In genomic region chr2:160348796-160349195, GRCm38 (mm10) we compare ENCODE assay signal across 18 mouse cellular contexts. TPM values are rescaled to one million over a fixed set of nuclear protein-coding genes. Genes with fewer than 3 reads are reported as not detected.
DNase-seq lines count a peak whose midpoint lies in the region; ATAC-seq and TF ChIP-seq lines count a peak whose summit lies in the region.
"Had no signal": no experiment of that assay in that cellular context is flagged by ENCODE, and none has a peak within 500 bp of the region (broad histone marks: within the 10 kb centered on the region; RNA-seq: fewer than 3 reads in every experiment).

No protein-coding gene starts in this region.

- no peak overlapping the region for H3K9ac ChIP-seq in forebrain, embryonic 15.5 days (replicated peaks)
- H3K9ac ChIP-seq in embryonic facial prominence, embryonic 11.5 days (replicated peaks; ENCODE audit: low read length) = no peak overlapping the region
- H3K9ac ChIP-seq in liver, embryonic 11.5 days (ENCODE audit: low read depth, low read length) = no peak overlapping the region
- H3K9ac ChIP-seq: midbrain, embryonic 13.5 days; neural tube, embryonic 12.5 days had no signal

- H3K27me3 ChIP-seq in forebrain, embryonic 10.5 days (ENCODE audit: poor library complexity, severe bottlenecking) = no peaks in the 10 kb centered on the region; the same call in 1 of the 2 replicates
- no peaks in the 10 kb centered on the region for H3K27me3 ChIP-seq in forebrain, embryonic 15.5 days
- peaks cover 20% of the 10 kb centered on the region for H3K27me3 ChIP-seq in E14TG2a.4 (ENCODE audit: insufficient read depth, low read length)
- no peaks in the 10 kb centered on the region for H3K27me3 ChIP-seq in embryonic facial prominence, embryonic 11.5 days (ENCODE audit: control insufficient read depth, insufficient read depth, low read length)
- H3K27me3 ChIP-seq in liver, embryonic 11.5 days (replicated peaks; ENCODE audit: control insufficient read depth, insufficient read depth, low read length) = no peaks in the 10 kb centered on the region
- H3K27me3 ChIP-seq: CH12.LX; midbrain, embryonic 13.5 days; neural tube, embryonic 12.5 days had no signal

- TF ChIP-seq CTCF in E14TG2a.4 (conservative IDR thresholded peaks at IDR 0.05; ENCODE audit: low read length) = no peak

- H3K36me3 ChIP-seq in forebrain, embryonic 10.5 days (replicated peaks) = no peaks in the 10 kb centered on the region
- no peaks in the 10 kb centered on the region for H3K36me3 ChIP-seq in forebrain, embryonic 15.5 days
- no peaks in the 10 kb centered on the region for H3K36me3 ChIP-seq in E14TG2a.4 (ENCODE audit: insufficient read depth, low read length)
- H3K36me3 ChIP-seq in embryonic facial prominence, embryonic 11.5 days (replicated peaks; ENCODE audit: control insufficient read depth, insufficient read depth, low read depth, low read length) = no peaks in the 10 kb centered on the region
- H3K36me3 ChIP-seq in liver, embryonic 11.5 days (ENCODE audit: control insufficient read depth, insufficient read depth, low read length) = no peaks in the 10 kb centered on the region
- H3K36me3 ChIP-seq: midbrain, embryonic 13.5 days; neural tube, embryonic 12.5 days had no signal

- ATAC-seq in forebrain, embryonic 15.5 days (replicated peaks) = no peak
- ATAC-seq in embryonic facial prominence, embryonic 11.5 days (replicated peaks; ENCODE audit: insufficient number of reproducible peaks, low FRiP score, low TSS enrichment, low read depth) = peak; percentile 60
- 0 out of 2 replicates have a peak, but pooled peaks have one; percentile 3 for ATAC-seq in liver, embryonic 11.5 days (replicated peaks; ENCODE audit: low FRiP score)
- ATAC-seq: hindbrain, postnatal 0 days; midbrain, embryonic 13.5 days had no signal

- H3K27ac ChIP-seq in forebrain, embryonic 10.5 days = peak overlapping the region; percentile 74
- no peak overlapping the region for H3K27ac ChIP-seq in forebrain, embryonic 15.5 days (replicated peaks)
- H3K27ac ChIP-seq in embryonic facial prominence, embryonic 11.5 days (replicated peaks; ENCODE audit: low read depth, low read length) = no peak overlapping the region
- H3K27ac ChIP-seq in liver, embryonic 11.5 days (ENCODE audit: low read depth, low read length) = peak overlapping the region; percentile 71
- H3K27ac ChIP-seq: hindbrain, postnatal 0 days; midbrain, embryonic 13.5 days; neural tube, embryonic 12.5 days had no signal

- WGBS in forebrain, embryonic 10.5 days = 39% methylated on average over 7 of the region's 7 CpGs
- WGBS in forebrain, embryonic 15.5 days = 32% methylated on average over 7 of the region's 7 CpGs
- WGBS in embryonic facial prominence, embryonic 11.5 days = 23% methylated on average over 7 of the region's 7 CpGs
- WGBS in liver, embryonic 11.5 days = 45% methylated on average over 7 of the region's 7 CpGs

- peak; percentile 45 for DNase-seq in forebrain, embryonic 10.5 days (ENCODE audit: extremely low spot score, low spot score)
- DNase-seq in embryonic facial prominence, embryonic 11.5 days (ENCODE audit: low spot score) = peak; percentile 48
- no peak for DNase-seq in liver, embryonic 11.5 days (ENCODE audit: low spot score)
- no peak for DNase-seq in left cerebral cortex, postnatal 25 days (ENCODE audit: low spot score in 2 of 2)
- no peak for DNase-seq in testis, postnatal 10 days (ENCODE audit: low spot score)
- no peak for DNase-seq in spleen, postnatal 14 days (ENCODE audit: low spot score in 2 of 2)
- DNase-seq: adrenal gland, postnatal 36 days; cerebellum, postnatal 36 days; gastrocnemius, postnatal 25 days; heart, postnatal 10 days; kidney, postnatal 10 days; lung, postnatal 36 days had no signal

- H3K4me3 ChIP-seq in forebrain, embryonic 10.5 days = no peak overlapping the region
- no peak overlapping the region for H3K4me3 ChIP-seq in forebrain, embryonic 15.5 days
- peak overlapping the region; percentile 17; the same call in 1 of the 2 replicates for H3K4me3 ChIP-seq in E14TG2a.4 (replicated peaks; ENCODE audit: low read length)
- H3K4me3 ChIP-seq in embryonic facial prominence, embryonic 11.5 days (ENCODE audit: low read depth, low read length) = no peak overlapping the region
- H3K4me3 ChIP-seq in liver, embryonic 11.5 days (ENCODE audit: low read depth, low read length) = no peak overlapping the region
- H3K4me3 ChIP-seq: midbrain, embryonic 13.5 days; neural tube, embryonic 12.5 days had no signal

- H3K9me3 ChIP-seq in forebrain, embryonic 10.5 days = no peaks in the 10 kb centered on the region
- H3K9me3 ChIP-seq in forebrain, embryonic 15.5 days = no peaks in the 10 kb centered on the region
- no peaks in the 10 kb centered on the region for H3K9me3 ChIP-seq in E14TG2a.4 (ENCODE audit: low read length)
- no peaks in the 10 kb centered on the region for H3K9me3 ChIP-seq in embryonic facial prominence, embryonic 11.5 days (replicated peaks; ENCODE audit: control insufficient read depth, low read length)
- no peaks in the 10 kb centered on the region for H3K9me3 ChIP-seq in liver, embryonic 11.5 days (ENCODE audit: control insufficient read depth, low read length)
- H3K9me3 ChIP-seq: midbrain, embryonic 13.5 days; neural tube, embryonic 12.5 days had no signal

- intact Hi-C loops in left cerebral cortex, postnatal 25 days (cut with DNase I) = no loop called here

- peaks cover 53% of the 10 kb centered on the region for H3K4me1 ChIP-seq in forebrain, embryonic 10.5 days
- H3K4me1 ChIP-seq in forebrain, embryonic 15.5 days = no peaks in the 10 kb centered on the region
- peaks cover 49% of the 10 kb centered on the region for H3K4me1 ChIP-seq in E14TG2a.4 (replicated peaks; ENCODE audit: low read depth, low read length)
- no peaks in the 10 kb centered on the region; the same call in 1 of the 2 replicates for H3K4me1 ChIP-seq in embryonic facial prominence, embryonic 11.5 days (ENCODE audit: control insufficient read depth, insufficient read depth, low read length)
- no peaks in the 10 kb centered on the region for H3K4me1 ChIP-seq in liver, embryonic 11.5 days (replicated peaks; ENCODE audit: control insufficient read depth, insufficient read depth, low read length)

- H3K4me2 ChIP-seq in forebrain, embryonic 15.5 days (replicated peaks) = no peak overlapping the region
- H3K4me2 ChIP-seq in embryonic facial prominence, embryonic 11.5 days (ENCODE audit: low read depth, low read length) = no peak overlapping the region
- peak overlapping the region; percentile 20; the same call in 1 of the 2 replicates for H3K4me2 ChIP-seq in liver, embryonic 11.5 days
- H3K4me2 ChIP-seq: midbrain, embryonic 13.5 days; neural tube, embryonic 12.5 days had no signal

RNA-seq across cellular contexts. Expression of gene Gm826, which starts 14.8 kb away (rescaled TPM):
- polyA plus RNA-seq in forebrain, embryonic 10.5 days (2016; fragmentation: Nextera tagmentation; extraction: Ambion mirVana) = not detected in 2 replicates
- 0.24 TPM in 2 replicates for polyA plus RNA-seq in forebrain, embryonic 15.5 days (2015; fragmentation: Nextera tagmentation; extraction: Ambion mirVana)
- not detected in 2 replicates for polyA plus RNA-seq in embryonic facial prominence, embryonic 11.5 days (2014; fragmentation: Nextera tagmentation; extraction: Ambion mirVana)
- 8.4 and 8.6 TPM in 2 replicates for polyA plus RNA-seq in liver, embryonic 11.5 days (2014; fragmentation: Nextera tagmentation; extraction: Ambion mirVana)
- not detected for total RNA-seq in left cerebral cortex, postnatal 25 days (2021)
- polyA plus RNA-seq: hindbrain, postnatal 0 days; midbrain, embryonic 13.5 days had no signal

RNA-seq across cellular contexts. Expression of gene Mafb, which starts 18.1 kb away (rescaled TPM):
- 2.0 and 2.3 TPM in 2 replicates for polyA plus RNA-seq in forebrain, embryonic 10.5 days (2016; fragmentation: Nextera tagmentation; extraction: Ambion mirVana)
- 13.5 and 16.2 TPM in 2 replicates for polyA plus RNA-seq in forebrain, embryonic 15.5 days (2015; fragmentation: Nextera tagmentation; extraction: Ambion mirVana)
- polyA plus RNA-seq in embryonic facial prominence, embryonic 11.5 days (2014; fragmentation: Nextera tagmentation; extraction: Ambion mirVana) = 4.9 and 5.1 TPM in 2 replicates
- polyA plus RNA-seq in liver, embryonic 11.5 days (2014; fragmentation: Nextera tagmentation; extraction: Ambion mirVana) = 4.5 and 5.0 TPM in 2 replicates
- total RNA-seq in left cerebral cortex, postnatal 25 days (2021) = 10 to 100 TPM; 19.1 to 19.4 TPM

Comparison
In these comparisons a context has a peak if more than half of its experiments do, and no peak if none do; other contexts are left out.
1. H3K27ac ChIP-seq: peak in forebrain, embryonic 10.5 days (single experiment) and liver, embryonic 11.5 days (single experiment); none in forebrain, embryonic 15.5 days (single experiment) and embryonic facial prominence, embryonic 11.5 days (single experiment).
2. DNase-seq: peak in forebrain, embryonic 10.5 days (single experiment) and embryonic facial prominence, embryonic 11.5 days (single experiment); none in liver, embryonic 11.5 days (single experiment), left cerebral cortex, postnatal 25 days (0 of 2), testis, postnatal 10 days (single experiment) and spleen, postnatal 14 days (0 of 2).